Mouse (Mus musculus) lung, adult 2 months (tissue): ENCODE data around the gene Ncam1. TPM values are rescaled to one million over a fixed set of nuclear protein-coding genes. Genes with fewer than 3 reads are reported as not detected.

Source experiments
- DNase-seq: peaks from one replicate; pipeline ENCODE4 v3.0.0; 2022
- H3K4me1 ChIP-seq: fragments of 200-500 bp; 2 replicates; pipeline ENCODE4 v1.6.1; 2011; ENCODE audit warnings: low read length; ENCODE audit not compliant: control insufficient read depth, insufficient read depth
- H3K4me3 ChIP-seq: fragments of 200-500 bp; replicated peaks from 2 replicates; pipeline ENCODE3; 2011; ENCODE audit warnings: low read depth, mild to moderate bottlenecking, control low read depth, low read length; ENCODE audit errors: extremely low read depth
- CTCF ChIP-seq: fragments of 200-500 bp; IDR thresholded peaks from 2 replicates; pipeline ENCODE4 v1.5.1; 2011; ENCODE audit warnings: mild to moderate bottlenecking, low read length, control low read depth; ENCODE audit not compliant: insufficient read depth
- POLR2A ChIP-seq: fragments of 200-500 bp; IDR thresholded peaks from 2 replicates; pipeline ENCODE4 v1.6.1; 2011; ENCODE audit warnings: low read depth, mild to moderate bottlenecking, control low read depth, low read length, borderline replicate concordance; ENCODE audit errors: extremely low read depth
- WGBS: fragments of 180-500 bp; shearing (Covaris S2); methylation state at CpG from one replicate; pipeline ENCODE4 v1.1.7; 2018; 5-methylcytosine and 5-hydroxymethylcytosine counted together
- polyA plus RNA-seq: library from polyadenylated mRNA; depleted of rRNA; stranded (reverse); fragments of >200 nt; gene quantifications from 2 replicates; pipeline ENCODE4 v1.2.3, GENCODE M21; 2012

Ncam1 gene
- polyA plus RNA-seq, 1 experiment = 1.5 TPM

DNA sequence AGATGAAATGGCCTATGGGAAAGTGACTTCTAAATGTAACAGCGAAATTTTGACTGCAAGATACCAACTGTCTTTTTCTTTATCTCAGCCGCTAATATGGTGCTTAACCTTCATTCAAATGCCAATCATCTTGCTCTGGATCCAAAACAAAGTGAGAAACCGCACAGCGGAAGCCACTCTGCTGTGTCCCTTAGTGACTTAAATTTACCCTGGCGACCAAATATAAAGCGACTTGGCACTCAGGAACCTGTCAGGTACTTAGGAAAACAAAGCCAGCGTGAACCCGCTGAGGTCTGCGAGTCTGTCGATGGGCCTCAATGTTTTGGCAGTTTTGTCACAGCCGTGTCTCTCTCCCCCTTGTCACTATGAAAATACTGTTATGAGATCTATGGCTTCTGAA lies 105.9 kb downstream of the Ncam1 start:
- TF ChIP-seq CTCF (no peak), POLR2A (no peak)
- no peaks in the 10 kb centered on the region for H3K4me1 ChIP-seq
- WGBS = 68% methylated on average over 11 of the region's 11 CpGs
- no peak overlapping the region for H3K4me3 ChIP-seq
- no peak for DNase-seq

DNA sequence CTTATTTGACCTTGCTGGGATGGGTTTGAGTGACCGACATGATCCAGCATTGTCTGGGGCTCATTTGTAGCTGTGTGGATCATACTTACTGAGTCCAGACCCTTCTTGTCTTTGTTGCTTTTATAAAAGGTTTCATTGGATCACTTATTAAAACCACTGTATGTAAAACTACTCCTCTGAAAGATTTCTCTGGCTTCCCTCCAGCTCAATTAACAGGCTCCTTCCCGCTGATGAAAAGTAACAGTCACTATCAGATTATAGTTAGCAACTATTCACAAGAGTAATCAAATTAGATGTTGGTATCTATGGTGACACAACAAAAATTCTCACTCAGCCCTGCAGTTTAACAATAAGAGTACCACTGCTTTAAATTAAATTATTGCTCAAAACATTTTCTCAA lies 107.4 kb downstream of the Ncam1 start:
- no peaks in the 10 kb centered on the region for H3K4me1 ChIP-seq
- no peak for DNase-seq
- no peak overlapping the region for H3K4me3 ChIP-seq
- WGBS = 77% methylated on average over 2 of the region's 2 CpGs
- TF ChIP-seq POLR2A (no peak), CTCF (no peak)

DNA sequence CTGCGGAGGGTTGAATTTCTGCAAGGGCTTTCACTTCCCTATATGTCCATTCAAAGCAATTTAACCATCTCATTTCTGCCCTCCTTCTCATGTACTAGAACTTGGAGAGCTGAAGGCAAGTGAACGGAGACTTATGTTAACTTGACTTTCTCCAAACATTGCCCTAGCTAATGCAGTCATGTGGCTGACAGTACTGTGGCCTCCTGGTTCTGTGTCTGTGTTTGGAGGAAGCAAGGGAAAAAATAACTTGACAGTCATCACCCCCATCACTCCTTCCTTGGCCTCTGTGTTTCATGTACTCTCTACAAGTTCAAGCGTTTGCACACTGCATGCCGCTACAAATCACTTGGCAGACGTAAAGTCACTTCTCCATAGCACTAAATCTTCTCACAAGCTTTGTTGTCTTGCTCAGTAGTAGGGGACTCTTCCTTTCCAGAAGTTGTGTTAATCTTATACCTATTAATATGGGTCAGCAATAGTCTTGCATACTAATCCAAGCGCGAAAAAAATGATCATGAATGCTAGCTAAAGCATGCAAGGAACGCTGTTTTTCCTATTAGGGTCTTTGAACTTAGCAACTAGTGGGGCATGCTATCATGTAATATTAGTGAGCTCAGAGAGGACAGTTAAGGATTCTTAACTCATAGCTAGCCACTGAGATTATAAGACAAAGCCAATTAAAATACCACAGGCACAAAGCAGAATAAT lies 115.0 kb downstream of the Ncam1 start:
- WGBS = 78% methylated on average over 8 of the region's 8 CpGs
- no peak overlapping the region for H3K4me3 ChIP-seq
- TF ChIP-seq CTCF = no peak
- no peak for TF ChIP-seq POLR2A
- DNase-seq = no peak
- no peaks in the 10 kb centered on the region for H3K4me1 ChIP-seq

DNA sequence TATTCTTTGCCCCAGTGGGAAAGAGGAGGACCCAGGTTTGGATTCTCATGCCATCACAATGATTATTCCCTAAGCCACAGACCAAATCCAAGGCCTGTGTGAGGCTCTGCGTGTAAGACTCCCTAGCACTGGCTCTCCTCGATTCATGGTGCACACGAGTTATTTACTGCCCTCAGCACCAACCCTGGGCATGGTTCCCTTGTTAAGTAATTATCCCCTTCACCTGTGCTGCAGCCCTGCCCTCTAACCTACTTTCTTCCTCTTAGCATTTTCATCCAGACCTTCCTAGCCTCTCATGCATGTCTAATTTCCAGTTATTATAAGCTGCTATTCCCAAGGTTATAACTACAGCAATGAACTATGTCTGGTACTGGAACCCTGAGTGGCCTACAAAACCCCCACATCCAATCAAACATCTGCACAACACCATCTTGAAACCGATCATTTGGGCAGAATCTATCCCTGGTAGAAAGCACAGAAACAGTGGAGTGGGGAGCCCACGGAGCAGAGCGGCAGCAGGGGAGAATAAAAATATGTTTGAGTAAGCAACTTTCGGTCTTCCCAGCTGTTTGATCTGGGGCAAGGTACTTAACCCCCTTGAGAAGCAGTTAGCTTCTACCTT lies 116.8 kb downstream of the Ncam1 start:
- no peaks in the 10 kb centered on the region for H3K4me1 ChIP-seq
- 74% methylated on average over 7 of the region's 7 CpGs for WGBS
- TF ChIP-seq POLR2A (no peak), CTCF (no peak)

DNA sequence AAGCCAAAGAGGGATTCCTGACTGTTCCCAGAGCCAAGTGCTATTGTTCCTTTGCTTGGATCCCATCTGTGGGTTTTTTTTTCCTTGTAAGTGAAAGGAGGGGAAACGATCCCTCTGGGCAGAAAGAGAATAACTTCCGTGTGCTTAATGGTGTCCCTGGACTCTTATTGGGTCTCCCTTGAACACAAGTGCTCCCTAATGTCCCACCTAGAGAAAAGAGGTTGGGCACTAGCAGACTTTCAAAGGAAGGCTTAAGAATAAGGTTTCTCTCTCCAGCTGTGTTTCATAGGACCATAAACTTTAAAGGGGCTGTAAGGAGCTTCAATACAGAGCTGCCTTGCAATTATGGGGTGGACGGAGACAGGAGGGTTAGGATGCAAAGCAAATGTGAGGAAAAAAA lies 119.5 kb downstream of the Ncam1 start:
- TF ChIP-seq POLR2A (no peak), CTCF (no peak)
- WGBS = 60% methylated on average over 3 of the region's 3 CpGs
- no peak overlapping the region for H3K4me3 ChIP-seq
- no peak for DNase-seq
- H3K4me1 ChIP-seq = no peaks in the 10 kb centered on the region

More for the DNA sequence above, 116.8 kb downstream of the Ncam1 start:
- no peak for DNase-seq
- no peak overlapping the region for H3K4me3 ChIP-seq

DNA sequence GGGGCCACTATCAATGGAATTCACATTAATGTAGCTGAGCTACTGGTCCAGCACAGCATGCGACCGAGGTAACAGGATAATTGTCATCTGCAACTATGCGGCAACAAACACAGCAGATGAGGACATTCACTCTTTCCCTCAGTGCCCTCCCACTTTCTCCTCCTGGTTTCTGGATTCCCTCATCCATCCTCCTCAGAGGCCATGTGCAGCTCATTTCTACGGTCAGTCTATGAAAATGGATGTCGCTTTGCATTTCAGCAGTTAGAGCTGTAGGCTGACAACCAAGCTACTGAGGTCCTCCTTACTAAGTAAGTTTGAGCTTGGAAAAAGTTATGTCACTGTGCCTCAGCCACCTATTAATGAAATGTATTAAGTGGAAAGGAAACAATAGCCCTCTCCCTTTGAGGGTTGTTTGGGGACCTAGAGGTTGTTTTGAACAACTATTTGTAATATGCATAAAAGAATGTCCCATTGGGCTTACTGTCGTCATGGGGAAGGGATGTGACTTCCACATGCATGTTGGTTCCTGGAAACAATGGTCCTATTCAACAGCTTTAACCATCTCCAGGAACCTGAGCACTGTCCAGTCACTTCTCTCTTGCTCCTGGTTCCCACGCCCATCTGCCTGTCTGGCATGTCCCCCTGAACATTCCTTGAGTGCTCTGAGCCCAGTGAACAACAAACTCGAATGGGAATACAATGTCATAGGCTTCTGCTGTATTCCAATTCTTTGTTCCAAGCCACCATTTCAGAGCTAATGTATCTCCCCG lies 122.8 kb downstream of the Ncam1 start:
- WGBS = 63% methylated on average over 9 of the region's 9 CpGs
- H3K4me3 ChIP-seq = no peak overlapping the region
- no peaks in the 10 kb centered on the region for H3K4me1 ChIP-seq
- DNase-seq = no peak
- no peak for TF ChIP-seq POLR2A
- no peak for TF ChIP-seq CTCF

DNA sequence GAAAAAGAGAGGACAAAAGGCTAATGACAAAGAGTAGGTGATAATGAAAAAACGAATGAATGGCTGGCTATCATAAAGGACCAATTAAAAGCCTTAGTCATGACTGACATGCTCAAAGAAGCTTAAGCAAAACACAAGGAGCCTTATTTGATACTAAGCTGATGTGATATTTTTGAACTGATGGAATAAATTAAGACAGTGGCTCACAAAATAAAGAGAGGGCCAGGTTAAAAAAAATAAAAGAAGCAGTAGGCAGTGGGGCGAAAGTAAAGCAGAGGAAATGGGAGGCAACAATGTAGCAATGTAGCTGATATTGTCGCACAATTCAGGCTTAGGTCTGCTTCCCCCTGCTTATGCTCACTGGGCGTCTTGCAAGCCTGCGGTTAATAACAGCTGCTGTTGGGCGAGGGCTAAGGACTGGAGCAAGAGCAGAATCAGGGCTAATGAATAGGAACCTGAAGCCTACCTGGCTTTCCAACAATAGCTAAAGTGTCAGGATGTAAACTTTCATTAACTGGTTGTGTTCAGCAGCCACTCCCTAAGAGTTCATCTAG lies 126.0 kb downstream of the Ncam1 start:
- TF ChIP-seq POLR2A (no peak), CTCF (no peak)
- no peak overlapping the region for H3K4me3 ChIP-seq
- DNase-seq = no peak
- WGBS = 66% methylated on average over 6 of the region's 6 CpGs
- no peaks in the 10 kb centered on the region for H3K4me1 ChIP-seq

DNA sequence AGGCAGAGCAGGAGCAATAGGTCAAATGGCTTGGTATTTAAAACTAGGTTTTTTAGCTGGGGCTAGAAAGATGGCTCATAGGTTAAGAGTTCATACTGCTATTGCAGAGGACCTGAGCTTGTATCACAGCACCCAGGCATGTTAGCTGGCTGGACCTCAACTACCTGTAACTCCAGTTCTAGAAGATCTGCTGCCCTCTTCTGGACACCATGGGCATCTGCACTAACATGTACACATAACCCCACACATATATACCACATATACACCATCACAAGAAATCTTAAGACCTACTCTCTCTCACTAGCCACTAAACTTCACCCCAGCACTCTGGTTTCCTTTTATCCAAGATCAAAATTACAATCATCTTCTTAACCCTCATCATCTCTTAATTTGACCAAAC lies 131.7 kb downstream of the Ncam1 start:
- no peak for TF ChIP-seq POLR2A
- TF ChIP-seq CTCF = no peak
- DNase-seq = no peak
- no peak overlapping the region for H3K4me3 ChIP-seq
- no peaks in the 10 kb centered on the region for H3K4me1 ChIP-seq

DNA sequence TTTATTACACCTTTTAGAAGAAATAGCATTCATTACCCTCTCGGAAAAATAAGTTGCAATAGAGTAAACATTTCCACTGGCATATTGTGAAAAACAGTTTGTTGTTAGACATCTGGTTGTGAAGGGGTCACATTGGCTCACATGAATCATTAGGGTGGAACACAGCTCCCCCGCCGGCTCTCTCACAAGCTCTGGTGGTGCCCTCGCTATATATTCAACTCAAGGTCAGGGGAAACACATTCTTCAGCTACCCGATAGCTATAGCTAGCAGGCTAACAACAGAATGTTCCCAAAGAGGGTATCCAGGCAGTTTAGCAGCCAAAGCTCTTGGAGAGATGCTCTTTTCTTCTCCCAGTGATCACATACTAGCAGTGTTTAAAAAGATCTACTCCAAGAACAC lies 133.4 kb downstream of the Ncam1 start:
- DNase-seq = no peak
- no peak overlapping the region for H3K4me3 ChIP-seq
- H3K4me1 ChIP-seq = no peaks in the 10 kb centered on the region
- TF ChIP-seq POLR2A (no peak), CTCF (no peak)
- WGBS = 52% methylated on average over 5 of the region's 5 CpGs
